ENCODE assay signal across 24 mouse cellular contexts in genomic region chr14:119789457-119789856, GRCm38 (mm10).
DNase-seq lines count a peak whose midpoint lies in the region; ATAC-seq lines count a peak whose summit lies in the region.
"Had no signal": no experiment of that assay in that cellular context is flagged by ENCODE, and none has a peak within 500 bp of the region (broad histone marks: within the 10 kb centered on the region; RNA-seq: fewer than 3 reads in every experiment).

No protein-coding gene starts in this region.

- no peak overlapping the region for H3K4me3 ChIP-seq in forebrain, embryonic 13.5 days
- no peak overlapping the region for H3K4me3 ChIP-seq in forebrain, embryonic 11.5 days (ENCODE audit: low read depth, low read length)
- H3K4me3 ChIP-seq: gastrocnemius, adult 2 months; hindbrain, embryonic 10.5 days; limb, embryonic 15.5 days had no signal

- no peak overlapping the region for H3K4me2 ChIP-seq in forebrain, embryonic 13.5 days
- H3K4me2 ChIP-seq in forebrain, embryonic 11.5 days (ENCODE audit: low read depth, low read length, severe bottlenecking): no peak overlapping the region
- H3K4me2 ChIP-seq: heart, embryonic 11.5 days; limb, embryonic 15.5 days; lung, embryonic 14.5 days had no signal

- intact Hi-C loops in heart, postnatal 25 days (cut with DNase I): no loop called here

- H3K9me3 ChIP-seq in forebrain, embryonic 13.5 days (replicated peaks): no peaks in the 10 kb centered on the region
- no peaks in the 10 kb centered on the region for H3K9me3 ChIP-seq in forebrain, embryonic 11.5 days (ENCODE audit: control insufficient read depth, low read length)
- H3K9me3 ChIP-seq: hindbrain, embryonic 10.5 days; limb, embryonic 15.5 days had no signal

- H3K9ac ChIP-seq in forebrain, embryonic 13.5 days: no peak overlapping the region
- no peak overlapping the region for H3K9ac ChIP-seq in forebrain, embryonic 11.5 days (ENCODE audit: low read length)
- H3K9ac ChIP-seq: limb, embryonic 15.5 days; liver, embryonic 14.5 days; lung, embryonic 14.5 days had no signal

- peak; percentile 82 for ATAC-seq in forebrain, embryonic 13.5 days
- ATAC-seq in forebrain, embryonic 11.5 days (replicated peaks; ENCODE audit: low FRiP score): no peak
- ATAC-seq: activated CD4-positive, CD25-positive, alpha-beta regulatory T cell, adult 4 months; hindbrain, postnatal 0 days; intestine, embryonic 16.5 days had no signal

- H3K27me3 ChIP-seq in forebrain, embryonic 13.5 days: no peaks in the 10 kb centered on the region
- H3K27me3 ChIP-seq in forebrain, embryonic 11.5 days (ENCODE audit: control insufficient read depth, insufficient read depth, low read length): no peaks in the 10 kb centered on the region
- H3K27me3 ChIP-seq: limb, embryonic 15.5 days had no signal

- no peak for DNase-seq in forebrain, embryonic 11.5 days (ENCODE audit: low spot score)
- peak; percentile 51 for DNase-seq in brain, adult 2 months (ENCODE audit: low read depth, low spot score)
- DNase-seq in layer of hippocampus, adult 18-20 months (ENCODE audit: low spot score in 2 of 2): peak; percentile 84 to 94
- peak; percentile 70 to 88 for DNase-seq in layer of hippocampus, postnatal 14 days (ENCODE audit: low spot score in 2 of 2)
- no peak for DNase-seq in heart, postnatal 25 days (ENCODE audit: low spot score)
- no peak for DNase-seq in urinary bladder, postnatal 25 days (ENCODE audit: low spot score)
- DNase-seq: adrenal gland, adult 8-10 months; cerebellum, adult 11-12 months; gastrocnemius, adult 2 months; kidney, postnatal 25 days; left cerebral cortex, postnatal 4 days; lung, embryonic 14.5 days; lung, postnatal 36 days; midbrain, embryonic 14.5 days; right cerebral cortex, postnatal 14 days; thymus, postnatal 14 days had no signal

- no peaks in the 10 kb centered on the region for H3K36me3 ChIP-seq in forebrain, embryonic 13.5 days (ENCODE audit: poor library complexity, severe bottlenecking)
- H3K36me3 ChIP-seq in forebrain, embryonic 11.5 days (ENCODE audit: control insufficient read depth, insufficient read depth, low read length): no peaks in the 10 kb centered on the region
- H3K36me3 ChIP-seq: hindbrain, embryonic 10.5 days; limb, embryonic 15.5 days had no signal

- no peak overlapping the region for H3K27ac ChIP-seq in forebrain, embryonic 13.5 days
- H3K27ac ChIP-seq in forebrain, embryonic 11.5 days (ENCODE audit: low read depth, low read length): no peak overlapping the region
- H3K27ac ChIP-seq: gastrocnemius, adult 2 months; hindbrain, embryonic 10.5 days; hindbrain, postnatal 0 days; limb, embryonic 15.5 days; liver, embryonic 14.5 days had no signal

- WGBS in forebrain, embryonic 13.5 days: 90% methylated on average over 8 of the region's 8 CpGs
- WGBS in forebrain, embryonic 11.5 days: 96% methylated on average over 8 of the region's 8 CpGs

- H3K4me1 ChIP-seq in forebrain, embryonic 13.5 days: no peaks in the 10 kb centered on the region
- H3K4me1 ChIP-seq in forebrain, embryonic 11.5 days (replicated peaks; ENCODE audit: control insufficient read depth, insufficient read depth, low read length): no peaks in the 10 kb centered on the region
- H3K4me1 ChIP-seq: hindbrain, embryonic 10.5 days; limb, embryonic 15.5 days had no signal

Comparison
In these comparisons a context has a peak if more than half of its experiments do, and no peak if none do; other contexts are left out.
1. DNase-seq: peak in brain, adult 2 months (single experiment), layer of hippocampus, adult 18-20 months (2 of 2) and layer of hippocampus, postnatal 14 days (2 of 2); none in forebrain, embryonic 11.5 days (single experiment), heart, postnatal 25 days (single experiment) and urinary bladder, postnatal 25 days (single experiment).